In the genomic region with DNA sequence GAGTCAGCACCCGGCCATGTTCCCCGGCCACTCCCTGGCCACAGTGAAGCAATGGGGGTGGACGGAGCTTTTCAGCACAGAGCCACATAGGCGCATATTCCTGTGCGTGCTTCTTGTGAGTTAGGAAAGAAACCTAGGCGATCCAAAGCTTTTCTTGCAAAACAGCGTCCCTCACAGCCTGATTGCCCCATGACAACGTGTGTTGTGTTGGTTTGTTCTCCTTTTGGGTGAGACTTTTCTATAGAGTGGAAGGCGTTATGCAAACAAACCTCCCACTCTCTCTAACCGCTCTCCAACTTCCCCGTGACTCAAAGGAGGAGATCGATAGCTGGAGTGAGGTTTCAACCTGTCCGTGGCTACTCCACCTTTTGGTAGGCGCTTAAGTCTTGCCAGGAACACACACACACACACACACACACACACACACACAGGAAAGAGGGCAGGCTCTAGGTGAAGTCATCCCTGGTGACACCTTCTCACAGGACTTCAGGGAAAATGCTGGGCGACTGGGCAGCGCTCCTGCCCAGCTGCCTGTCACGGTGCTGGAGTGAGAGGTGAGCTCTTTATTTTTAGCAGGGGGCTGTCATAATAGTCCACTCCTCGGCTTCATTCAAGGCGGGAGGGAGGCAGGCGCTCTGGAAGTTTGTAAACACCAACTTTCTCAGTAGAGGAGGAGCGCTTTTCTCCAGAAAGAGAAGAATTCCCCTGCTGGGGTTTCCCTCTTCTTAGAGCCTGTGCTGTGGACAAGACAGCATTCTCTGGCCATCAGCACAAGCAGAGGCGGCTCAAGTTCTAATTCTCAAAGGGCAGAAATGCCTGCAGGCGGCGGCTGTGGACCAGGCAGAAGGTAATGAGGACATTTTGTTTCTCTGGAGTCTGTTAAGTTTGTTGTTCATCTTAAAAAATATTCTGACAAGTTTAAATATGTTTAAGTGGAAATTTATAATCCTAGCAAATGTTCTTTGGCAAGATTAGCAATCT, we compare ENCODE assay signal across 9 mouse cellular contexts. TPM values are rescaled to one million over a fixed set of nuclear protein-coding genes. Genes with fewer than 3 reads are reported as not detected.
DNase-seq lines count a peak whose midpoint lies in the region; ATAC-seq and TF ChIP-seq lines count a peak whose summit lies in the region.
"Had no signal": no experiment of that assay in that cellular context is flagged by ENCODE, and none has a peak within 500 bp of the region (broad histone marks: within the 10 kb centered on the region; RNA-seq: fewer than 3 reads in every experiment).

No protein-coding gene starts in this region.

- no peaks in the 10 kb centered on the region for H3K9me3 ChIP-seq in hindbrain, embryonic 10.5 days
- H3K9me3 ChIP-seq in hindbrain, embryonic 14.5 days (ENCODE audit: control insufficient read depth, low read length), result no peaks in the 10 kb centered on the region
- H3K9me3 ChIP-seq in liver, embryonic 11.5 days (ENCODE audit: control insufficient read depth, low read length), result no peaks in the 10 kb centered on the region
- no peaks in the 10 kb centered on the region for H3K9me3 ChIP-seq in stomach, postnatal 0 days (ENCODE audit: control insufficient read depth, low read length)

- no peaks in the 10 kb centered on the region for H3K27me3 ChIP-seq in hindbrain, embryonic 10.5 days (ENCODE audit: insufficient read depth, poor library complexity, severe bottlenecking)
- H3K27me3 ChIP-seq in hindbrain, embryonic 14.5 days (ENCODE audit: control insufficient read depth, insufficient read depth, low read length), result no peaks in the 10 kb centered on the region
- no peaks in the 10 kb centered on the region for H3K27me3 ChIP-seq in liver, embryonic 11.5 days (replicated peaks; ENCODE audit: control insufficient read depth, insufficient read depth, low read length)
- no peaks in the 10 kb centered on the region for H3K27me3 ChIP-seq in stomach, postnatal 0 days (ENCODE audit: control insufficient read depth, insufficient read depth, low read length)
- H3K27me3 ChIP-seq: Patski had no signal

- H3K4me2 ChIP-seq in hindbrain, embryonic 14.5 days (replicated peaks), result no peak overlapping the region
- peak overlapping the region; percentile 32 for H3K4me2 ChIP-seq in liver, embryonic 11.5 days
- H3K4me2 ChIP-seq in stomach, postnatal 0 days (replicated peaks; ENCODE audit: low read depth), result peak overlapping the region; percentile 61

- TF ChIP-seq EP300 in stomach, postnatal 0 days (optimal IDR thresholded peaks at IDR 0.05), result no peak

- H3K27ac ChIP-seq in hindbrain, embryonic 10.5 days, result no peak overlapping the region
- no peak overlapping the region for H3K27ac ChIP-seq in hindbrain, embryonic 14.5 days
- no peak overlapping the region for H3K27ac ChIP-seq in liver, embryonic 11.5 days (ENCODE audit: low read depth, low read length)
- H3K27ac ChIP-seq in stomach, postnatal 0 days (replicated peaks), result peak overlapping the region; percentile 74

- peak; percentile 22 for DNase-seq in hindbrain, embryonic 10.5 days (ENCODE audit: low spot score)
- no peak for DNase-seq in hindbrain, embryonic 14.5 days (ENCODE audit: low spot score)
- DNase-seq in embryo, embryonic 11 days, result peak; percentile 24
- DNase-seq in heart, postnatal 4 days, result peak; percentile 69
- DNase-seq in liver, embryonic 11.5 days (ENCODE audit: low spot score), result no peak
- peak; percentile 78 for DNase-seq in stomach, postnatal 0 days (ENCODE audit: low spot score)
- no peak for DNase-seq in urinary bladder, adult 2 months (ENCODE audit: low spot score)

- H3K4me1 ChIP-seq in hindbrain, embryonic 10.5 days (replicated peaks), result peaks cover 9% of the 10 kb centered on the region
- no peaks in the 10 kb centered on the region for H3K4me1 ChIP-seq in hindbrain, embryonic 14.5 days (replicated peaks; ENCODE audit: control insufficient read depth, insufficient read depth, low read length)
- no peaks in the 10 kb centered on the region for H3K4me1 ChIP-seq in liver, embryonic 11.5 days (replicated peaks; ENCODE audit: control insufficient read depth, insufficient read depth, low read length)
- no peaks in the 10 kb centered on the region; the same call in 1 of the 2 replicates for H3K4me1 ChIP-seq in stomach, postnatal 0 days (replicated peaks; ENCODE audit: control insufficient read depth, insufficient read depth)

- no peaks in the 10 kb centered on the region for H3K36me3 ChIP-seq in hindbrain, embryonic 10.5 days
- no peaks in the 10 kb centered on the region for H3K36me3 ChIP-seq in hindbrain, embryonic 14.5 days (replicated peaks; ENCODE audit: control insufficient read depth, insufficient read depth)
- H3K36me3 ChIP-seq in liver, embryonic 11.5 days (ENCODE audit: control insufficient read depth, insufficient read depth, low read length), result no peaks in the 10 kb centered on the region
- no peaks in the 10 kb centered on the region for H3K36me3 ChIP-seq in stomach, postnatal 0 days (ENCODE audit: control insufficient read depth, insufficient read depth, low read length)

- WGBS in hindbrain, embryonic 10.5 days, result 35% methylated on average over 24 of the region's 24 CpGs
- 46% methylated on average over 24 of the region's 24 CpGs for WGBS in hindbrain, embryonic 14.5 days
- WGBS in liver, embryonic 11.5 days, result 38% methylated on average over 24 of the region's 24 CpGs
- WGBS in stomach, postnatal 0 days, result 23% methylated on average over 24 of the region's 24 CpGs

- TF ChIP-seq CTCF in stomach, postnatal 0 days (IDR thresholded peaks at IDR 0.05; ENCODE audit: low read depth), result peak; percentile 38; the same call in 1 of the 2 replicates

- H3K4me3 ChIP-seq in hindbrain, embryonic 10.5 days, result peak overlapping the region; percentile 16
- H3K4me3 ChIP-seq in hindbrain, embryonic 14.5 days (replicated peaks; ENCODE audit: low read length), result no peak overlapping the region
- no peak overlapping the region for H3K4me3 ChIP-seq in liver, embryonic 11.5 days (ENCODE audit: low read depth, low read length)
- peak overlapping the region; percentile 32 for H3K4me3 ChIP-seq in stomach, postnatal 0 days (ENCODE audit: low read depth, low read length)

- no peak for ATAC-seq in hindbrain, embryonic 14.5 days (ENCODE audit: low FRiP score)
- ATAC-seq in liver, embryonic 11.5 days (replicated peaks; ENCODE audit: low FRiP score), result no peak
- ATAC-seq in stomach, postnatal 0 days (ENCODE audit: low FRiP score, low TSS enrichment), result peak; percentile 92
- no peak for ATAC-seq in cerebellum, adult (ENCODE audit: insufficient number of reproducible peaks, low FRiP score, low TSS enrichment)
- ATAC-seq: Patski had no signal

- H3K9ac ChIP-seq in hindbrain, embryonic 14.5 days, result no peak overlapping the region
- no peak overlapping the region for H3K9ac ChIP-seq in liver, embryonic 11.5 days (ENCODE audit: low read depth, low read length)
- peak overlapping the region; percentile 50 for H3K9ac ChIP-seq in stomach, postnatal 0 days (ENCODE audit: low read length)

RNA-seq across cellular contexts. Expression of gene Zfp622, which starts 43.5 kb away (rescaled TPM):
- 26.7 and 31.7 TPM in 2 replicates for polyA plus RNA-seq in hindbrain, embryonic 10.5 days (2016; fragmentation: Nextera tagmentation; extraction: Ambion mirVana)
- polyA plus RNA-seq in hindbrain, embryonic 14.5 days (2014; fragmentation: Nextera tagmentation; extraction: Ambion mirVana), result 37.1 and 37.4 TPM in 2 replicates
- total RNA-seq in heart, postnatal 4 days (2021), result 10 to 100 TPM; 21.7 to 22.0 TPM
- polyA plus RNA-seq in liver, embryonic 11.5 days (2014; fragmentation: Nextera tagmentation; extraction: Ambion mirVana), result 27.9 and 30.3 TPM in 2 replicates
- polyA plus RNA-seq in stomach, postnatal 0 days (2015; fragmentation: Nextera tagmentation; extraction: Ambion mirVana), result 20.1 and 24.9 TPM in 2 replicates
- polyA plus RNA-seq in urinary bladder, adult 2 months (2012; rRNA removed), result 24.4 and 28.1 TPM in 2 replicates

Comparison
In these comparisons a context has a peak if more than half of its experiments do, and no peak if none do; other contexts are left out.
1. DNase-seq: peak in hindbrain, embryonic 10.5 days (single experiment), embryo, embryonic 11 days (single experiment), heart, postnatal 4 days (single experiment) and stomach, postnatal 0 days (single experiment); none in hindbrain, embryonic 14.5 days (single experiment), liver, embryonic 11.5 days (single experiment) and urinary bladder, adult 2 months (single experiment).
2. H3K4me3 ChIP-seq: peak in hindbrain, embryonic 10.5 days (single experiment) and stomach, postnatal 0 days (single experiment); none in hindbrain, embryonic 14.5 days (single experiment) and liver, embryonic 11.5 days (single experiment).